Mouse (Mus musculus) midbrain, embryonic 10.5 days (tissue): ENCODE measurements around the gene Naip5. TPM values are rescaled to one million over a fixed set of nuclear protein-coding genes. Genes with fewer than 3 reads are reported as not detected.
"Not testable (repeated sequence)": the region's sequence is repeated elsewhere in the genome, so short reads cannot be mapped to it uniquely, and the experiment has no call there.

ENCODE experiments used
- DNase-seq: peaks from one replicate; pipeline ENCODE4 v3.0.0-alpha.2; 2017; ENCODE audit warnings: low spot score
- H3K27ac ChIP-seq: fragments of 300-500 bp; sonication (generic); replicated peaks from 2 replicates; pipeline ENCODE4 v1.5.1; 2016; ENCODE audit warnings: mild to moderate bottlenecking
- H3K27me3 ChIP-seq: fragments of 300-500 bp; sonication (generic); 2 replicates; pipeline ENCODE4 v1.6.1; 2016; ENCODE audit warnings: low read depth, mild to moderate bottlenecking; ENCODE audit not compliant: poor library complexity, severe bottlenecking
- H3K36me3 ChIP-seq: fragments of 300-500 bp; sonication (generic); 2 replicates; pipeline ENCODE4 v1.6.1; 2016; ENCODE audit warnings: mild to moderate bottlenecking, moderate library complexity
- H3K4me1 ChIP-seq: fragments of 300-500 bp; sonication (generic); 2 replicates; pipeline ENCODE4 v1.6.1; 2016
- H3K4me3 ChIP-seq: fragments of 300-500 bp; sonication (generic); 2 replicates; pipeline ENCODE4 v1.5.1; 2016; ENCODE audit warnings: mild to moderate bottlenecking, moderate library complexity
- H3K9me3 ChIP-seq: fragments of 300-500 bp; sonication (generic); replicated peaks from 2 replicates; pipeline ENCODE4 v1.6.1; 2016; ENCODE audit warnings: mild to moderate bottlenecking
- WGBS: fragments of 180-500 bp; shearing (Covaris S2); methylation state at CpG from one replicate; pipeline ENCODE4 v1.1.7; 2016; 5-methylcytosine and 5-hydroxymethylcytosine counted together
- polyA plus RNA-seq: library from polyadenylated mRNA; unstranded; fragments of >200 nt; fragmentation: Nextera tagmentation; extraction: Ambion mirVana; gene quantifications from 2 replicates; pipeline ENCODE4 v1.2.1, GENCODE M21; 2016

The Naip5 gene
- polyA plus RNA-seq, 1 experiment from 2014 or later = 0.07 TPM

GRCm38 (mm10) chr13:100195421-100195820 is 50.7 kb downstream of the Naip5 start:
- Histone ChIP-seq H3K36me3 (no peaks in the 10 kb centered on the region), H3K27ac (no peak overlapping the region), H3K4me3 (no peak overlapping the region), H3K27me3 (no peaks in the 10 kb centered on the region), H3K4me1 (no peaks in the 10 kb centered on the region), H3K9me3 (no peaks in the 10 kb centered on the region)
- no peak for DNase-seq
- WGBS = 77% methylated on average over 3 of the region's 3 CpGs

GRCm38 (mm10) chr13:100183111-100183510 is 63.0 kb downstream of the Naip5 start:
- H3K4me3 ChIP-seq, DNase-seq, H3K4me1 ChIP-seq, H3K36me3 ChIP-seq, H3K27ac ChIP-seq, H3K27me3 ChIP-seq, H3K9me3 ChIP-seq: not testable (repeated sequence)

- H3K27ac ChIP-seq, H3K9me3 ChIP-seq, H3K27me3 ChIP-seq, DNase-seq, H3K4me1 ChIP-seq, H3K4me3 ChIP-seq, H3K36me3 ChIP-seq: not testable (repeated sequence)
- 94% methylated on average over 3 of the region's 5 CpGs for WGBS
These were observed 71.8 kb downstream of the Naip5 start for GRCm38 (mm10) chr13:100174360-100174759.

GRCm38 (mm10) chr13:100166378-100166777 is 79.7 kb downstream of the Naip5 start:
- not testable (repeated sequence) for DNase-seq, H3K36me3 ChIP-seq, H3K9me3 ChIP-seq, H3K27ac ChIP-seq, H3K27me3 ChIP-seq, H3K4me1 ChIP-seq, H3K4me3 ChIP-seq
- WGBS = 75% methylated on average over 2 of the region's 2 CpGs

GRCm38 (mm10) chr13:100162467-100162866 is 83.7 kb downstream of the Naip5 start:
- not testable (repeated sequence) for H3K36me3 ChIP-seq, H3K4me3 ChIP-seq, H3K9me3 ChIP-seq, H3K27ac ChIP-seq, DNase-seq, H3K27me3 ChIP-seq, H3K4me1 ChIP-seq

Other genes with a start within 250 kb of the Naip5 start
- gene Mccc2, start 230.7 kb downstream of the Naip5 start, polyA plus RNA-seq = 35.3 and 36.7 TPM in 2 replicates
- 26.4 and 27.6 TPM in 2 replicates for gene Bdp1, start 142.3 kb downstream of the Naip5 start, polyA plus RNA-seq
- gene Serf1, start 138.3 kb downstream of the Naip5 start, polyA plus RNA-seq = 145 and 172 TPM in 2 replicates
- gene Smn1, start 121.5 kb downstream of the Naip5 start, polyA plus RNA-seq = 85.9 and 86.4 TPM in 2 replicates
- 0.11 and 0.16 TPM in 2 replicates for gene Naip2, start 44.2 kb downstream of the Naip5 start, polyA plus RNA-seq
- 0.02 TPM in 1 of 2 replicates, not detected in the other for gene Naip6, start 71.4 kb upstream of the Naip5 start, polyA plus RNA-seq
- not detected in 2 replicates for gene Naip1, start 206.5 kb upstream of the Naip5 start, polyA plus RNA-seq
- 90.4 and 90.5 TPM in 2 replicates for gene Gtf2h2, start 246.3 kb upstream of the Naip5 start, polyA plus RNA-seq